Mouse (Mus musculus) cerebellum, postnatal 14 days (tissue): ENCODE measurements around the gene Gtpbp8.

ENCODE experiments used
- DNase-seq, 2 experiments: peaks; one replicate each; pipeline ENCODE4 v3.0.0; 2021; ENCODE audit warnings: mixed read lengths in 2 of 2

Gtpbp8 gene

DNA sequence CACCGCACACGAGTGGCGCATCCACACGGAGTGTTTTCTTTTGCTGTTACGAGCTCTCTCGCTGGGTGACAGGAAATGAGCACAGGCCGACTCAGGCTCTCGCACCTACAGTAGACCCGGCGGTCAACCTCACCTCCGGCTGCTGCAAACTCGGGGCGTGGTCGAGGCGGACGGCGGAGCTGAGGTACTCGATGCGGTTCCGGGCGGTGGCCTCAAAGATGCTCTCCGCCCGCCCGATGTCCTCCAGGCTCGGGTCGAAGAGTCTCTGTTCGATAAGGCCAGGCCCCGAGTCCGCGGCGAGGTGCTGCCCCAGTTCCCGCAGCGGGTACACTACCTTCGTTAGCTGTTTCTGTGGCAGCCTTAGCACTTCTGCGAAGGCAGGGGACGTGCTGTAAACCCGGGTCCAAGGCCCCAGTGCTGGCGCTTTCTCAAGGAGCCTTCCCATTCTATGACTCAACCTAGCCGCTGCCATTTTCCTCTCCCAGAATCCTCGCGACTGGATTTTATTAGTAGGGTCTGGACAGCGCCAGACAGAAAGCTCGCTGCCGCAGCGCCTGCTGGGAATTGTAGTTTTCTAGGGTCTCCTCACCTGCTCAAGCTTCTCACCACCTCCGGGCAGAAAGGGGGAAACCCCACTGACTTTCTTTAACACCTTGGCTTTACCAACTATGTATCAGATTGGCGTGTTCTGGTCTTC lies at the start of gene Gtpbp8:
Gtpbp8 (minus strand) TSS at position 498 of the 697 bp plus-strand sequence.
- peak; percentile 90 to 93 for DNase-seq

DNA sequence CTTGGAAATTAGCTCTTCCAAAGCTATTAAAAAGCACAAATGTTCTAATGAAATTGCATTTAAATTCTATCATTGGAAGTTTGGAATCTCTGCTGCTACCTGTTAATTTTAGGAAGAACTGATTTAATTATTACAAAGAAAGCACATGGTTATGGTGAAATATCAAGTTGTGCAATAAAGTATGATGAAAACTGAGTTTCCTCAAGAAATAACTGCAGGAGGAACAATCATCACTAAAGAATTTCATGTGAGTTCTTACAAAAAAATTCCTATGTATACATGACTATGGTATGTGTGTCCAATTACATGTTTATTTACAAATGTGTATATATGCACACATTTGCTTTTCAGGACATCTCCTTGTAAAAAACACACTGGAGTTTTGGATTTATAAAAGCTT lies 48.3 kb upstream of the Gtpbp8 start:
- DNase-seq: no peak

DNA sequence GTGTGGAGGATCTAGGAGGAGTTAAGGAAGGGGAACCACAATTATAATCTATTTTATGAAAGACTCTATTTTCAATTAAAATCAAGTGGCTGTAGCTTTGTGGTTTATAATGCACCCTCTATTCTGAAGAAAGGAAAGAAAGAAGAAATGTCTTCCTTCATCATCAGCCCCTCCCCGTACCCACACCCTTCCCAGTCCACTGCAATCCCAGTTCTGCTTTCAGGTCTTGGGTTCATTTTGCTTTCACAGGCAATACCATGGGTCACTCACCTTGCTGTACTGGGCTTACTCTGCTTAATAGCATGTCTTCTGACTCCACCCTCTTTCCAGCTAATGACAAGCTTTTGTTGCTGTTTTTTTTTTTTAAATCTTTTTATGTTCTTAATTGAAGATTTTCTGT lies 40.8 kb upstream of the Gtpbp8 start:
- DNase-seq: no peak

DNA sequence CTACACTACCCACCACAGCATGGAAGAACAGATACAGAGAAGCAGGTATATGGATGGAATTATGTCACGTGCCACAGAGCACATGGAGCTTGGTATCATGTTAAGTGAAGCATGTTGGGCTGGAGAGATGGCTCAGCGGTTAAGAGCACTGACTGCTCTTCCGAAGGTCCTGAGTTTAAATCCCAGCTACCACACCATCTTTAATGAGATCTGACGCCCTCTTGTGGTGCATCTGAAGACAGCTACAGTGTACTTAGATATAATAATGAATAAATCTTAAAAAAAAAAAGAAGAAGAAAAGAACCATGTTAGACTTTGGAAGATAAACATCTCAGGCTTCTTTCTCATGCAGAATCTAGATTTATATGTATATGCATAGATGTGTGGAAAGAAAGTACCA lies 34.6 kb upstream of the Gtpbp8 start:
- DNase-seq: no peak

DNA sequence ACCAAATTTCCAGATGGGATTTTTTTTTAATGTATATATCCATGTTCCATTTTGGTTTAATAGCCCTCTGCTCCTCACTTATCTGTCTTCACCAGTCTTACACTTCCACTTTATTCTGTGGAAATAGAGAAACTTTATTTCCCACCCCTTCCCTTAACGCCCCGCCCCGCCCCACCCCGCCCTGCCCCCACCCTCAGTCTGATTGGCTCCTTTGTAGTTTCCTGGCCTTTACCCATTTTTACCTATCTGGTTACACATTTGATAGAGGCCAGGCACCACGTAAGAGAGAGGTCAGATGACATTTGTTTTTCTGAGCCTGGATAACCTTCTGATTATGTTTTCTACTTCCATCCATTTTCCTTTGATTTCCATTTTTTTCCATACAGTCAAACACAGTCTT lies 33.3 kb upstream of the Gtpbp8 start:
- no peak for DNase-seq

DNA sequence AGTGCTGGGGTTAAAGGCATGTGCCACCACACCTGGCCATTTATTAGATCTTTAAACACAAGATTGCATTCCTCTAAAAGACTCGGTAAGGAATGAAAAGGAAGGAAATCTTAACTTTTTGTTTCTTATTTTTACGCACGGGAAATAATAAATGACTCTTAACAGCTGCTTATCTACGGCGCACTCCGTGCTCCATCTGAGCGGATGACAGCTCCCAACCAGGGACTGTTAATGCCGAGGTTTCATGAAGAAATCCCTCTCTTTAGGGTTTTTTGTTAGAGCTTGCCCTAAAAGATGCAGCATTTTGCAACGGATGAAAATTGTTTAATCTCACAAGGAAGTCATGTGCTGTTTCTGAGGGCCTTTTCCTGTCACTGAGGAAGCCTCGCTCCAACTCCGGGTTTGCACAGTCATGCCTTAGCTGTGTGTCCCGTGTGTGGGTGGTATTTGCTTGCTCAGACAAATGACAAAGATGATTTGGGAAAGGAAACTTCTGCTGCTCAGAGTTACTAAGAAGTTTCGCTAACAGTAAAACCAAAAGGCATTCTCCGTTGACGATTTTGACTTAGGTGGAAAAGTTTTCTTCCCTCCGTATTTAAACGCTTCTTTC lies 32.5 kb upstream of the Gtpbp8 start:
- DNase-seq: no peak

DNA sequence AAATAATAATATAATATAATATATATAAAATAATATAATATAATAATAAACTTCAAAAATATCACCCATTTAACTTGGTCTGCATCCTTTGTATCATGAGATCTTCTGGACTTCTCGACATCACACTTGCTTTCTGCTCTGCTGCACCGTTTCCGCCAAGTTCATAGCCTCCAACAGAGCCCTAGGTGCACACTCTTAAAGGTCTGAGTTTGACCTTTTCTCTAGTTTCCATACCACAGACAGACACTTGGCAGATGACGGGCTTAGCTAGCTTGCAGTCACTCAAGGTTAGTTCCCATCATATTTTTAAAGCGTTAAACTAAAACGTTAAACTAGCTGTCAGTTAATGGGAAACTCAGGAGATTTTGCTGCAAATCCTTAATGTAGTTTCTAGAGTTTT lies 28.0 kb upstream of the Gtpbp8 start:
- DNase-seq: no peak

DNA sequence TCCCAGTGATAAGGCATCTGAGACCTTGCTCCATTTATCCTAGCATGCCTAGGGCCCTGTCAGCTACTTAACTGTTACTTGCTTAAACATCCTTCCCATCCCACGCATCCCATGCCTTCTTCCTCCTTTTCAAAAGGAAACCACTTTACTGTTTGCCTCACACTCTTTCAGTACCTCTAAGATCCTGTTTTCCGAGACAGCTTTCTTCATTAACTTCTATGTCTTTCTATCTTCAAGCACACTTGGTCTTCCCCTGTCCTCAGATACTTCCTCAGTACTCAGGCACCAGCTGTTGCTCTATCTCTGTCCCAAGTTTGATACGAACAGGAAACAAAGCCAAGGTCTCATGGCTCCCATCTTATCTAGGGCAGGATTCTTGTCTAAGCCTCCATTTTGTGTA lies 27.5 kb upstream of the Gtpbp8 start:
- DNase-seq: no peak

DNA sequence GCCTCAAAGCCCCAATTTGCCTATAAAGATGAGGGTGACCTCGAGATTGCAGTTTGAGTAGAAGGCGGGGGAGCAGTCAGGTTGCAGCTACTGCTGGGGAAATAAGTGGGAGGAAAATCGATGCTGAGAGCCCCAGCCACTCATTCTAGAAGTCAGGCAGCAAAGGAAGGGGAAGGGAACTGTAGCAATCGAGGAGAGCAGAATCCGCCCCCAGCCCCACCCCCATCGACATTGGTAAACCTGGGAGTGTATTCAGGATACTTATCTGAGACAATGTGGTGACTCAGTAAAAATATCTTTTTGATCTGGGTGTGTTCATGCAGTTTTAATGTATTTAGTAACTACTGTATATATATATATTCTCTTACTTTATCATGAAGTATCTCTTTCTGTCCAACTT lies 26.4 kb upstream of the Gtpbp8 start:
- DNase-seq: no peak

DNA sequence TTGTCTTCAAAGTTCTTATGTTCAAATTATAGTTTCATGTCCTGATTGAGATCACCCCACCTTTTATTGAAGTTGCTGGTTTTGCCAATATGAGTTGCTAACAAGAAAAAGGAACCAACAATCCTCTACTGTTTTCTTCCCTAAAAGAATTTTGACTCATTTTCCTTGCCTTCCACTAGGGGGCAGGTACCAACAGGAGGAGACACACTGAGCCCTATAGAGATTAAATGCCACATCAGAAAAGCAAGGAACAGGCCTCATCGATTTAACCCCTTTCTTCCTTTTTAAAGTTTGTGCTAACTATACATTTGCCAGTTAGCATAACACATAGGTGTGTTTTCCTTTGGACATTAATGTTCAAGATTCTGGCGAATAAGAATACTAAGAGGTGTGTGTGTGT lies 21.8 kb upstream of the Gtpbp8 start:
- DNase-seq: peak in 1 of 2 experiments; percentile 34

DNA sequence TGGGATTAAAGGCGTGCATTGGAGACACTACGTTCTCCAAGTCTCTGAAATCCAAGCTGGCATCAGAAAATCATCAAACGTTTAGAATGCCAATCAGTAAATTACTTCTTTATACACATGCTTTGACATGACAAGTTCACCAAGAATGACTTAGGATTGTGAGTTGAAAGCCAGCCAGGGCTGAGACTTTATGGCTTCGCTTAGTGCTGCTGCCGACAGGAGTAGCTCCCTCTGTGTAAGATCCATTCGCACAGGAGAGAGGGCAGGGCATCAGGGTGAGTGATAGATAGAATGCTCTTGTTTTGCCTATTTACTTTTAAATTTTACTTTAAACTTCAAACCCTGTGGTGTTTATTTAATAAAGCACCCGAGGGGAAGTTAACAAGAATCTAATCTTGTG lies 21.3 kb upstream of the Gtpbp8 start:
- DNase-seq: peak in 1 of 2 experiments; percentile 5

DNA sequence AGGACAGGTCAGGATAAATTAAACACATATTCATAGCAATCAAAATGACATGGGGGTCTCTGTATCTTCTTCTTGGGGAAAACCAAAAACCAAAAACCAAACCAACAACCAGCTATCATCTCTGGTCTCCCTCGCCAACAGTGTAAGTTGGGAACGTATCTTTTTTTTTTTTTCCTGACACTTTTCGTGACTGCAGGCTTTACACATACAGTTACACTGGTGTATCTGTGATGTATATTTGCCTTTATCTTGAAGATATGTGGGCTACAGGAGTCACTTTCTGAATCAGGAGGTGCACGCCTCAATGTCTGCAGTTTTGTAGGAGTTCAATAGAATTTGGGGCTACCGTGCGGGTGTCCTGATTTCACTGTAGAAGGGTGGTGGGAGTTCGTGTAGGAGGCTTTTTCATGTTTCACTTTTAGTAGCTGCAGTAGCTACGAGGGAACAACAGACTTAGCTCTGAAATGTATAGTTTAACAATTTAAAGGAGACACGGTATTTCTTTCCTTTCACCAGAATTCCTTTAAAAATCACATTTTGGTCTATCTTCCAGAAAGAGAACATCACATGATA lies 20.2 kb upstream of the Gtpbp8 start:
- no peak for DNase-seq

DNA sequence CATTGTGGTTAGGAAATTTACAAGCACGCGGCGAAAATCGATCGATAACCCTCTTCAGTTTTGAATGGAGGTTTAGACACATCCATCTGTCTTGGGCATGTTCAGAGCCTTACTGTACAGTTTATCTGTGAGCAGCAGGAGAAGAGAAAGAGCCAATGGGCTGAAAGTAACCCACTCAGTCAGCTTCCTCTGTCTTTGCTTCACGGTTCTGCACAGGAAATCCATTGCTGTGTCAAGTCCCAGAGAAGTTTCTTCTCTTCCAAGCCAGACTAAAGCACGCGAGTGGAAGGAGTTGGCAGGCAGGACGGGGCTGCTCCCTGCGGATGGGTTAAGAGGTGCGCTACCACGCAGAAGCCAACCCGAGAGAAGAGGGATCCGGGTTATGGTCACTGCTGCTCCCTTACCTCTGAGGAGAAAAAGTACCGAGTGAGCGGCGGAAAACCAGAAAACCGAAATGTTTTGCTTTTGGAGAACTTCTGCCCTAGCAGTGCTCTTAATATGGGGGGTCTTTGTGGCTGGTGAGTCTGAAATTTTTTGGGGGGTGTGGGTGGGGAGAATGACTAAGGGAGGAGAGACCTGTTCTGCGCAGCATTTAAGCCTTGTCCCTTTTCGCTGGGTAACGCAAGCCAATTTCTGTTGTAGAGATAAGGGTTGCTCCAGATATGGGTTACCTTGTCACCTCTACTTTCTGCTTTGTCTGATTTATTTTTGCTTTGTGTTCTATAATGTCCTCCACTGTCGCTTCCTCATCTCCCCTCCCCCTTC lies 19.6 kb upstream of the Gtpbp8 start, which contains the start of gene Cd200r1:
Cd200r1 (plus strand) TSS at position 182 of the 765 bp plus-strand sequence.
- DNase-seq: no peak

DNA sequence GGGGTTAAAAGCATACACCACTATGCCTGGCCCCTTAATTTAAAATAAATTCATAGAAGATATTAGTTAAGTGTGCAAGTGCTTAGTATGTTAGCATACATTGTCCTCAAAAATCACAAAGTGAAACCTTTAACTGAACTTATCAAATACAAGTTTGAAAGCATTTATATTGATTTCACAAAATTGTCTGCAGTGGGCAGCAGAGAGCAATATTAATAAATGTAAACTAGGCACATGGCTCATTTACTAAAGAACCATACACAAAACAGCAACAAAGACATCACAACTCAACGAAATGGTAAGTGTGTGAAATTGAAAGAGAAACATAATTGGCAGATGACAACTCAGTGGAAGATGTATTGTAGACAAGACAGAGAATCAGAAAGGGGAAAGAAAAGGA lies 15.6 kb upstream of the Gtpbp8 start:
- no peak for DNase-seq

DNA sequence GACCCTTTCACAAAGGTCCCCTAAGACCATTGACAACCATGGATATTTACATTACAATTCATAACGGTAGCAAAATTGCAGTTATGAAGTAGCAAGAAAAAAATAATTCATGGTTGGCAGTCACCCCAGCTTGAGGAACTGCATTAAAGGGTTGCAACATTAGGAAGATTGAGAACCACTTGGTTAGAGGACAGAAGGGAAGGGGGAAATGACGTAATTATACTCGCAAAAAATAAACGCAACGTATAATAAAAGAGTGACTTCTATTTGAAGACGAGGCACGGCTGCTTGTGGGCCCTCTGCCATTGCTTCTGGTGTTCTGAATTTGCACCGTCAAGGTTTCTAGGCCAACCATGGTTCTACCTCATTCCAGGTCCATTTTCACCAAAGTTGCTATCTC lies 11.5 kb upstream of the Gtpbp8 start:
- DNase-seq: no peak

DNA sequence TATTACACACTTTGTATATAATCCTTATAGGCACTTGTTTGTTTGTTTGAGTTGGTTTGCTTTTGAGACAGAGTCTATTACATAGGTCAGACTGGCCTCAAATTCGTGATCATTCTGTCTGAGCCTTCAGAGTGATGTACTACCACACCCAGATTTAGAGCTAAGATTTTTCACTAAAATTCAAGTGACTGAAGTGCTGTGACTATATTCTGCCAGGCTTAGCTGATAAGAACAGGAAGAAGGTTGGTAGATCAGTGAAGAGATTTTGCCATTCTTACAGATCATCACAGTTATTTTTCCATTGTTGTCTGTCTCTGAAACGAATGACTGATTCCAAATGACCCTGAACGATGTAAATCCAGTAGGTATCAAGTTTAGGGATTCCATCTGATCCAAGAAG lies 1.8 kb upstream of the Gtpbp8 start:
- no peak for DNase-seq

DNA sequence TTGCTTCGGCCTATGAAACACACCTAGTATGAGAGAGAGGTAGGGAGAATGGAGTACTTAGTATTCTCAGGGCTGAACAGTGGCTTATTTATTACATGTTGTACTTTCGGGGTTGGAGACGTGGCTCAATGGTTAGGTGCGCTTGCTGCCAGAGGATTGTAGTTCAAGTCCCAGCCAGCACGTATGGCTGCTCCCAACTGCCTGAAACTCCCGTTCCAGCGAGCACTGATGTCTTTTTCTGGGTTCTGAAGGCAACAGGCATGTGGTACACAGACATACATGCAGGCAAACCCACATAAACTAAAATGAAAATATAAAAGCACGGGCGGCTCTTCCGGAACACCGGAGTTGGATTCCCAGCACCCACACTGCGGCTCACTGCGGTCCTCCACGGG lies 695 bp downstream of the Gtpbp8 start:
- no peak for DNase-seq

DNA sequence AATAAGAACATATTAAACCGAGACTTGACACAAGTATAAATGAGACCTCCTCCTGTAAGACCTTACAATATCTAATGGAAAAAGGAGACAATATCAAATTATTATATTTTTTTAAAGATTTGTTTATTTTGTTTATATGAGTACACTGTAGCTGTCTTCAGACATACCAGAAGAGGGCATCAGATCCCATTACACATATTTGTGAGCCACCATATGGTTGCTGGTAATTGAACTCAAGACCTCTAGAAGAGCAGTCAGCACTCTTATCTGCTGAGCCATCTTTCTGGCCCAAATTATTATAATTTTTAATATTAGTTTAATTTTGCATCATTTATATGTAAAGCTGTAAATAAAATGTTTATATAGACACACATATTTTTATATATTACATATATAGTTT lies 3.4 kb downstream of the Gtpbp8 start:
- DNase-seq: no peak

DNA sequence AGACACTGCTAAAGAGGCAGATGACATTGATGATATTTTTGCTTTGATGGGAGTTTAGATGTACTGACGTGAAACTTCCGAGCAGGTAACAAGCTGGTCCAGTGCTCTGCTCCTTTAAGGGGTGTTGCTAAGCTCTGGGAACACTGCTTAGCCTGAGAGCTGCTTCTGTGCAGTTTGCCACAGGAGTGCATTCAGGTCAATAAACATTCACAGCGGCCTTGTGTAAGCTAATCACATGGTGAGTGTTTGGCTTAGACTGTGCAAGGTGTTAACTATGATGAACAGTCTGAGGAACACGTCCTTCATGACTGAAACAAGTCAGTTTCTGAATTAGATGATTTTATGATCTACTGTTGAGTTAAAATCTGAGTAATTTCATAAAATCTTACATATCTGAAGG lies 10.0 kb downstream of the Gtpbp8 start:
- no peak for DNase-seq

DNA sequence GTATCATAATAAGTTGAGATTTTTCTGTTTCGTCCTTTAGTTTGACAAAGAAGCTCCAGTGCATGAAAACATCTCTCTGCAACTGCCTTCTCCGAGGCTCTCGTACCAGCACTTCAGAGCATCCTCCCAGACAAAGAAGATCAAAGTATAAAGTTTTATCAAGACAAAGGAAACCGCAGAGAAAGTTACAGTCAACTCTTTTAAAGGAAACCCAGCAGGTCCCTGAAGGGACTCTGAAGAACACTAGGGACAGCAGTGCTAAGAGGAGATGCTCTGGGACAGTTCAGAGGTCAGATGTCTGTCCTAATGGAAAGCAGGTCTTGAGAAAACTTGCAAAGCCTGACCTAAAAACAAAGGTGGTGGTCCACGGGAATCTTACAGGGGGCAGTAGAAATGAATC lies 10.5 kb downstream of the Gtpbp8 start:
- DNase-seq: no peak

DNA sequence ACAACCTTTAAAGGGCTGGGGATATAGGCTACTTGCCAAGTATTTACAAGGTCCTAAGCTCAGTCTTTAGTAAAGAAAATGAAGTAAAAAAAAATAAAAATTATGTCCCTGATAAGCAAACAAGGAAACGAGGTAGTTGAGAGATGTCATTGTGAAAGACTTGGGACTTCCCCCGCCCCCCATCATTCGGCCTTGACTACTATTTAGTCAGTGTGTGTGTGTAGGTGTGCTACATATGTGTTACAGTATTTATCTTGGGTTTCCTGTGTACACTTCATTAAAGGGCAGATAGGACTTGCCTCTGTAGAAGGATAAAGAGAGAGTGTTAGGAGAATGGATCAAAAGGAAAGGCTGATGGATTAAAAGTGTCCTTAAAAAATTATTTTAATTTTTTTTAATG lies 12.1 kb downstream of the Gtpbp8 start:
- DNase-seq: no peak

DNA sequence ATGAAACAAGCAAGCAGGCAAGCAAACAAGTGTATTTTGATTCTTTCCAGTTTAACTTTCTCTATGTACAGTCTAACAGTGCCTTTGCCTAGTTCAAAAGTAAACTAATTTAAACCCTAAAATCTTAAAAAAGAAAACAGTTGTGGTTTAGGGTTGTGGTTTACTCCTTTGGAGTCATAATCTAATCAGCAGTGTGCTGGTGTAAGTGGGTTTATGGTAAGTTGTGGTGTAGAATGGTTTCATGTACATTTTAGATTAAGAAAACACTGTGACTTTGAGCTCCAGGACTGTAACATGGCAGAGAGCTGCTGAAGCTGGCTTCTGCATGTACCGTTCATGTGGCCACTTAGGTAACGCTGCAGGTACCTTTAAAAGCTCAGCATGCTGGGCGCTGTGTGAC lies 18.6 kb downstream of the Gtpbp8 start:
- no peak for DNase-seq

DNA sequence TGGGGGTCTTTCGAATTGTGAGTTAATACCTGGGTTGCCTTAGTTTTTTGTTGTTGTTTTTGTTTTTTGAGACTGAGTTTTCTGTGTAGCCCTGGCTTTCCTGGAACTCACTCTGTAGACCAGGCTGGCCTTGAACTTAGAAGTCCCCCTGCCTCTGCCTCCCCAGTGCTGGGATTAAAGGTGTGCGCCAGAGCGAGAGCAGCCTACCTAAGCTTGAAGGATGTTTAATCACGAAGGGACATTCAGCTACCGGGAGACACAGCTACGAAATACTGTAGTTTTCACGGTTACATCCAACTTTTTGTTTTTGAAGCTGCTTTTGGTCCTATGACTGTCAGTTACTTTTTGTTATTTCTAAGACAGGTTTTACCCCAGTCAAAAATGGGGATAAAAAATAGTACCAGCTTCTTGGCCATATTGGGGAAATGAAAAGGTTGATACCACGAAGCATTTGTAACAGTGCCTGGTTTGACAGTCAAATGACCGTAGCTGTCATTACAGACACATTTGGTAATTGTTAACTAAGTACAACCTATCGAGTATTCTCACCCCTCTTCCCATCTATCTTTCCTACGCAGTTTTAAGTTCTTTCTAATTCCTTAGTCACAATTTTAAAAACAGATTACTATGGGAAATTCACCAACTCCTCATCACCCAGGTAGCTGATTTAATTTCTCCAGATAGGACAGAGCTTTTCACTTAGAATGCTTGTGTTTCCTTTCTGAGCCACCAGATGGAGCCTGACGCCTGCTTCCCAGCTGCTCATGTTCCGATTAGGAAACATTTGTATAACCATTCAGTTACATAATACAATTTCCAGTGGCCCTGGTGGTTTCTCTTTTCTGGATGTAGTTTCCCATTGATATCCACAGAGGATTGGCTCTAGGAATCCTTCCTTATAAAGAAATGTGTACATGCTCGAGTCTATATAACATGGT lies 20.6 kb downstream of the Gtpbp8 start:
- DNase-seq: peak; percentile 88
